Mouse (Mus musculus) ES-Bruce4 (cell line): Measurements from ENCODE around the gene Gm13030.

Experiments used
- CTCF ChIP-seq: IDR thresholded peaks from one replicate; pipeline ENCODE4 v1.8.1; 2011; ENCODE audit warnings: low read depth, low read length
- EP300 ChIP-seq: IDR thresholded peaks from 2 replicates; pipeline ENCODE4 v1.6.1; 2011; ENCODE audit warnings: low read depth, low read length; ENCODE audit not compliant: insufficient read depth
- POLR2A ChIP-seq: IDR thresholded peaks from one replicate; pipeline ENCODE4 v1.8.1; 2011; ENCODE audit warnings: low read length; ENCODE audit not compliant: insufficient read depth

DNA sequence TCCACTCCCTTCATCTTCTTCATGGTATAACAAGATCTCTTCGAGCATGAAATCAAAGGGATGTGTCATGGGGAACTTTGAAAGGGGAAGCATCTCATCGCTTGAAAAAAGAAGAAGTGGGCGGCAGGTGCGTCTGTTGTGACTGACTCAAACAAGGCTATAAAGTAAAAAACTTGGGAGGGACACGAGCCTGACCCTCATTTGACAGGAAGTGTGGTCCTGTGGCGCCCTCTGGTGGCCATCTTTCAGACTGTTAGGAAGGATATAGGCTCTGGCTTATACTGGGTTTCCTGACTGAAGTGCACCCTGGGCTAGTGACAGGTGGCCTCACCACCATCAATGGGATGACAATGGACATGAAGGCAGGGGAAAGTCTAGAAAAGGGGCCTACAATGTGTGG is 10.5 kb upstream of the Gm13030 start:
- TF ChIP-seq CTCF (peak; percentile 88), EP300 (no peak), POLR2A (no peak)
